Mouse (Mus musculus): ENCODE measurements around the gene Mobp. TPM values are rescaled to one million over a fixed set of nuclear protein-coding genes. Genes with fewer than 3 reads are reported as not detected.

Gene Mobp
- polyA plus RNA-seq, 1 experiment from 2014 or later, result 0.18 TPM

GRCm38 (mm10) chr9:120144474-120144873 lies 5.0 kb upstream of the Mobp start:
- no peaks in the 10 kb centered on the region for H3K4me1 ChIP-seq
- no peaks in the 10 kb centered on the region for H3K36me3 ChIP-seq
- H3K9ac ChIP-seq (replicated peaks), result no peak overlapping the region
- 89% methylated on average over 13 of the region's 13 CpGs for WGBS
- H3K27ac ChIP-seq (replicated peaks), result no peak overlapping the region
- no peaks in the 10 kb centered on the region for H3K9me3 ChIP-seq (replicated peaks)
- no peaks in the 10 kb centered on the region for H3K27me3 ChIP-seq (replicated peaks)
- H3K4me2 ChIP-seq, result no peak overlapping the region
- ATAC-seq (ENCODE audit: low FRiP score), result no peak
- no peak overlapping the region for H3K4me3 ChIP-seq (replicated peaks)

GRCm38 (mm10) chr9:120151152-120151551 lies 1.6 kb downstream of the Mobp start:
- no peak overlapping the region for H3K4me3 ChIP-seq (replicated peaks)
- ATAC-seq (ENCODE audit: low FRiP score), result no peak
- no peak overlapping the region for H3K4me2 ChIP-seq
- WGBS, result 85% methylated on average over 5 of the region's 5 CpGs
- no peaks in the 10 kb centered on the region for H3K36me3 ChIP-seq
- no peaks in the 10 kb centered on the region for H3K9me3 ChIP-seq (replicated peaks)
- no peak overlapping the region for H3K9ac ChIP-seq (replicated peaks)
- H3K27ac ChIP-seq (replicated peaks), result no peak overlapping the region
- no peaks in the 10 kb centered on the region for H3K27me3 ChIP-seq (replicated peaks)
- no peaks in the 10 kb centered on the region for H3K4me1 ChIP-seq

- 69% methylated on average over 12 of the region's 12 CpGs for WGBS
- Histone ChIP-seq H3K4me3 (replicated peaks) (no peak overlapping the region), H3K27me3 (replicated peaks) (no peaks in the 10 kb centered on the region), H3K4me2 (no peak overlapping the region), H3K9me3 (replicated peaks) (no peaks in the 10 kb centered on the region), H3K36me3 (no peaks in the 10 kb centered on the region), H3K4me1 (no peaks in the 10 kb centered on the region), H3K9ac (replicated peaks) (no peak overlapping the region), H3K27ac (replicated peaks) (no peak overlapping the region)
- ATAC-seq (ENCODE audit: low FRiP score), result no peak
Observed at GRCm38 (mm10) chr9:120151906-120152399, 2.4 kb downstream of the Mobp start.

GRCm38 (mm10) chr9:120158047-120158446 lies 8.5 kb downstream of the Mobp start:
- WGBS, result 43% methylated on average over 4 of the region's 4 CpGs
- Histone ChIP-seq H3K4me3 (replicated peaks) (no peak overlapping the region), H3K36me3 (no peaks in the 10 kb centered on the region), H3K9me3 (replicated peaks) (no peaks in the 10 kb centered on the region), H3K27ac (replicated peaks) (0 out of 2 replicates have a peak overlapping the region, but pooled peaks have one; percentile 8), H3K9ac (replicated peaks) (no peak overlapping the region), H3K4me1 (0 out of 2 replicates have a peak, but pooled peaks cover 10% of the 10 kb centered on the region), H3K27me3 (replicated peaks) (no peaks in the 10 kb centered on the region), H3K4me2 (no peak overlapping the region)
- ATAC-seq (ENCODE audit: low FRiP score), result no peak

GRCm38 (mm10) chr9:120163862-120164261 lies 14.4 kb downstream of the Mobp start:
- ATAC-seq (ENCODE audit: low FRiP score), result no peak
- Histone ChIP-seq H3K9me3 (replicated peaks) (no peaks in the 10 kb centered on the region), H3K9ac (replicated peaks) (no peak overlapping the region), H3K27ac (replicated peaks) (no peak overlapping the region), H3K36me3 (no peaks in the 10 kb centered on the region), H3K27me3 (replicated peaks) (no peaks in the 10 kb centered on the region), H3K4me2 (no peak overlapping the region), H3K4me1 (no peaks in the 10 kb centered on the region), H3K4me3 (replicated peaks) (no peak overlapping the region)
- WGBS, result 85% methylated on average over 16 of the region's 16 CpGs

DNA sequence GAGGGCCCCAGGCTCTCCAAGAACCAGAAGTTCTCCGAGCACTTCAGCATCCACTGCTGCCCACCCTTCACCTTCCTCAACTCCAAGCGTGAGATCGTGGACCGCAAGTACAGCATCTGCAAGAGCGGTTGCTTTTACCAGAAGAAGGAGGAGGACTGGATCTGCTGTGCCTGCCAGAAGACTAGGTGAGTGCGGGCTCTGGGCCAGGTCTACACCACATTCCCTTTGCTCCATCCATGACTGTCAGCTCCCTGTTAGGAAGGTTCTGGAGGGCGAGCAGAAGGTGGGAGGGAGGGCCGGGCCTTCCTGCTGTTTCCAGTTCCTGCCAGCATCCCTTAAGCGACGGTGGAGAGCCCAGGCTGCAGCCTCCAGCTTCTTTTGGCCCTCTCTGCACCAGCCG lies 18.3 kb downstream of the Mobp start:
- no peak overlapping the region for H3K4me3 ChIP-seq (replicated peaks)
- H3K36me3 ChIP-seq, result no peaks in the 10 kb centered on the region
- no peaks in the 10 kb centered on the region for H3K27me3 ChIP-seq (replicated peaks)
- 74% methylated on average over 11 of the region's 11 CpGs for WGBS
- no peak overlapping the region for H3K4me2 ChIP-seq
- no peak overlapping the region for H3K27ac ChIP-seq (replicated peaks)
- no peaks in the 10 kb centered on the region for H3K9me3 ChIP-seq (replicated peaks)
- ATAC-seq (ENCODE audit: low FRiP score), result no peak
- H3K4me1 ChIP-seq, result no peaks in the 10 kb centered on the region
- H3K9ac ChIP-seq (replicated peaks), result no peak overlapping the region

GRCm38 (mm10) chr9:120171295-120171694 lies 21.8 kb downstream of the Mobp start:
- no peaks in the 10 kb centered on the region for H3K36me3 ChIP-seq
- H3K27ac ChIP-seq (replicated peaks), result no peak overlapping the region
- no peak overlapping the region for H3K4me3 ChIP-seq (replicated peaks)
- no peak for ATAC-seq (ENCODE audit: low FRiP score)
- no peak overlapping the region for H3K4me2 ChIP-seq
- 46% methylated on average over 5 of the region's 5 CpGs for WGBS
- no peaks in the 10 kb centered on the region for H3K9me3 ChIP-seq (replicated peaks)
- H3K27me3 ChIP-seq (replicated peaks), result no peaks in the 10 kb centered on the region
- H3K4me1 ChIP-seq, result no peaks in the 10 kb centered on the region
- H3K9ac ChIP-seq (replicated peaks), result no peak overlapping the region

- 85% methylated on average over 17 of the region's 18 CpGs for WGBS
- Histone ChIP-seq H3K9ac (replicated peaks) (no peak overlapping the region), H3K4me3 (replicated peaks) (no peak overlapping the region), H3K27me3 (replicated peaks) (no peaks in the 10 kb centered on the region), H3K27ac (replicated peaks) (no peak overlapping the region), H3K4me2 (no peak overlapping the region), H3K9me3 (replicated peaks) (no peaks in the 10 kb centered on the region), H3K36me3 (no peaks in the 10 kb centered on the region), H3K4me1 (no peaks in the 10 kb centered on the region)
- ATAC-seq (ENCODE audit: low FRiP score), result no peak
Observed at GRCm38 (mm10) chr9:120174436-120175137, 25.1 kb downstream of the Mobp start.

- Histone ChIP-seq H3K27me3 (replicated peaks) (no peaks in the 10 kb centered on the region), H3K36me3 (no peaks in the 10 kb centered on the region), H3K4me3 (replicated peaks) (no peak overlapping the region), H3K4me1 (no peaks in the 10 kb centered on the region), H3K9me3 (replicated peaks) (no peaks in the 10 kb centered on the region), H3K4me2 (no peak overlapping the region), H3K9ac (replicated peaks) (no peak overlapping the region), H3K27ac (replicated peaks) (no peak overlapping the region)
- 92% methylated on average over 10 of the region's 10 CpGs for WGBS
- no peak for ATAC-seq (ENCODE audit: low FRiP score)
Observed at GRCm38 (mm10) chr9:120178813-120179212, 29.3 kb downstream of the Mobp start.

GRCm38 (mm10) chr9:120184499-120184898 lies 35.0 kb downstream of the Mobp start:
- ATAC-seq (ENCODE audit: low FRiP score), result no peak
- WGBS, result 38% methylated on average over 13 of the region's 13 CpGs
- H3K4me2 ChIP-seq, result peak overlapping the region; percentile 20
- H3K4me3 ChIP-seq (replicated peaks), result no peak overlapping the region
- H3K9me3 ChIP-seq (replicated peaks), result no peaks in the 10 kb centered on the region
- no peaks in the 10 kb centered on the region for H3K27me3 ChIP-seq (replicated peaks)
- H3K36me3 ChIP-seq, result no peaks in the 10 kb centered on the region
- 0 out of 2 replicates have a peak overlapping the region, but pooled peaks have one; percentile 0 for H3K9ac ChIP-seq (replicated peaks)
- H3K4me1 ChIP-seq, result no peaks in the 10 kb centered on the region
- no peak overlapping the region for H3K27ac ChIP-seq (replicated peaks)

DNA sequence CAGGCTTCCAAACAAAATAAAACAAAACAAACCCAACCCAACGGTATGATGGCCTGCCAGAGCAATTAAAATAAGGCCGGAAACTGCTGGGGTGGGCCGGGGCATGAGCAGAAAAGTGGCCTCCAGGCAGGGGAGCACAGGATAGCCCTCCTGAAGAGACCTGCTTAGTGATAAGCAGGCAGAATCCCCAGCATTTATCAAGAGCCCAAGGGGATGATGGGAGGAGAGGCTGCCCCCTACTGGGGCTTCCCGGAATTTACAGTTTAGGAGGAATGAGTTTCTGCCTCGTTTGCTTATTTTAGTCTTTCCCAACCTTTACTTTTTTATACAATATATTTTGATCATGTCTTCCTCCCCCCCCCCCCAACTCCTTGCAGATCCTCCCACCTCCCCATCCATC lies 37.3 kb downstream of the Mobp start:
- H3K4me1 ChIP-seq, result peaks cover 7% of the 10 kb centered on the region; the same call in 1 of the 2 replicates
- H3K27ac ChIP-seq (replicated peaks), result no peak overlapping the region
- 86% methylated on average over 5 of the region's 5 CpGs for WGBS
- H3K36me3 ChIP-seq, result no peaks in the 10 kb centered on the region
- no peaks in the 10 kb centered on the region for H3K27me3 ChIP-seq (replicated peaks)
- no peak overlapping the region for H3K9ac ChIP-seq (replicated peaks)
- H3K4me3 ChIP-seq (replicated peaks), result no peak overlapping the region
- no peak overlapping the region for H3K4me2 ChIP-seq
- H3K9me3 ChIP-seq (replicated peaks), result no peaks in the 10 kb centered on the region
- no peak for ATAC-seq (ENCODE audit: low FRiP score)

- Histone ChIP-seq H3K27ac (replicated peaks) (peak overlapping the region; percentile 81), H3K4me3 (replicated peaks) (peak overlapping the region; percentile 36), H3K9me3 (replicated peaks) (no peaks in the 10 kb centered on the region), H3K9ac (replicated peaks) (peak overlapping the region; percentile 46), H3K4me1 (peaks cover 7% of the 10 kb centered on the region; the same call in 1 of the 2 replicates), H3K4me2 (peak overlapping the region; percentile 59), H3K36me3 (no peaks in the 10 kb centered on the region), H3K27me3 (replicated peaks) (no peaks in the 10 kb centered on the region)
- ATAC-seq (ENCODE audit: low FRiP score), result peak; percentile 84
- 30% methylated on average over 13 of the region's 13 CpGs for WGBS
Observed at GRCm38 (mm10) chr9:120190891-120191290, 41.4 kb downstream of the Mobp start.

Data from neural tube, embryonic 15.5 days (tissue).